Mouse (Mus musculus): ENCODE measurements around the gene Pde4a.

DNA sequence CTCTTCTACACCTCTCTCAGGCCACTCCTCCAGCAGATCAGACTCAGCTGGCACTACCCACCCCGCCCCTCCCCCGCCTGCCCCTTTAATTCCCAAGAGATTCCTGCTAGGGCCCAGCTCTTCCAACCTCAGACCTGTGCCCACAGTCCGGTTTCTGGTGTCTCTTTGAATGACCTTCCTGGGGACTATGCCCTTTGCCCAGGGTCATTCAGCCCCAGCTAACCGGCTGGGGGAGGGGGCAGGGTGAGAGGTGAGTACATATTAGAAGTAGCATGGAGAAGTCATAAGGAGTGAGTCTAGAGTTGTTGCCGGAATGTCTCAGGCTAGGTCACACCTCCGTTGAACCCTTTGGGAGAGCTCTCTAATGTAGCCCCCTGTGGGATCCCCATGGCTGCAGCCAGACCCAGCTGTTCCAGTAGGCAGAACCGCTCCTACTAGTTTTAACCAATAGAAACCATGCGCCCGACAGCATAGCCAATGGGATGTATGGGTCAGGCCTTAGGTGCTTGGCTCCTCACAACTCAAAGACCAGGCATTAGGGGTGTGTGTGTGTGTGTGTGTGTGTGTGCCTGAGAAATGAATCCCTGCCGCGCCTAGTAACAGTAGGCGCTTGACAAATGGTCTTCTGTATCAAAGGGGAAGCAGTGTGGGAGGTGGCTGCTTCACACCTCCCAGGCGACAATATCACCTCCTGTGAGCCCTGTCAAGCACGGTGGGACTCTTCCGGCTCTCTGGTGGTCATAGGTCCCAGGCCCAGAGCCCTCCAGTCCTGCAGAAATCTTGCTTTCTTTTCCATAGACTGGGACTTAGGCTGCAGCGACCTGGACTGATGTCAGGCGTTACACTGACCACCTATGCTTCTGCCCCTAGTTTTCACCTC lies 84.4 kb downstream of the Pde4a start:
- TF ChIP-seq CTCF (IDR thresholded peaks at IDR 0.05) (no peak), POLR2A (IDR thresholded peaks at IDR 0.05; ENCODE audit: insufficient read depth, low read depth, low read length) (no peak)
